Mouse (Mus musculus): ENCODE results near the gene Ebp. TPM values are rescaled to one million over a fixed set of nuclear protein-coding genes. Genes with fewer than 3 reads are reported as not detected.

Gene Ebp
- polyA plus RNA-seq, 1 experiment from 2014 or later = 37.6 TPM

DNA sequence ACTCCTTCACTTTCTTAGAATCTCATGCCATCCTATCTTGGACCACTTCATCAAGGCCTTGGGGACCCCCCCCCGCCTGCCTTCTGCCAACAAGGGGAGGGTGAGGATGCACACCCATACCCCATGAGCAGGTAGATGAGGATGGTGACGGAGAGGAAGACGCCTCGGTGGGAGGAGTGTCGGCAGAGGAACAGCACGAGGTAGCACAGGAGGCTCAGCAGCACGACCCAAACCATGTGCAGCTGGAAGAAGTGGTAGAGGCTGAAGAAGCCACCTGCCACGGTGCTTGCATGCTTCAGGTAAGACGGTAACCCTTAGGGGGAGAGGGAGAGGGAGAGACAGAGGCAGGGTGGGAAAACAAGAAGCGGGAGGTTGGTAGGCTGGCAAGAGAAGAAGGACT lies 10.8 kb upstream of the Ebp start:
- Histone ChIP-seq H3K9me3 (ENCODE audit: control insufficient read depth, low read length) (no peaks in the 10 kb centered on the region), H3K36me3 (ENCODE audit: control insufficient read depth, insufficient read depth, low read length) (no peaks in the 10 kb centered on the region), H3K4me1 (ENCODE audit: control insufficient read depth, insufficient read depth, low read length) (no peaks in the 10 kb centered on the region), H3K4me2 (replicated peaks; ENCODE audit: low read depth, low read length) (no peak overlapping the region), H3K4me3 (ENCODE audit: low read length) (no peak overlapping the region), H3K9ac (ENCODE audit: low read depth, low read length) (no peak overlapping the region), H3K27ac (ENCODE audit: low read depth, low read length) (no peak overlapping the region), H3K27me3 (ENCODE audit: control insufficient read depth, insufficient read depth, low read length) (no peaks in the 10 kb centered on the region)
- 86% methylated on average over 10 of the region's 10 CpGs for WGBS
- no peak for ATAC-seq (ENCODE audit: low FRiP score, low TSS enrichment)

DNA sequence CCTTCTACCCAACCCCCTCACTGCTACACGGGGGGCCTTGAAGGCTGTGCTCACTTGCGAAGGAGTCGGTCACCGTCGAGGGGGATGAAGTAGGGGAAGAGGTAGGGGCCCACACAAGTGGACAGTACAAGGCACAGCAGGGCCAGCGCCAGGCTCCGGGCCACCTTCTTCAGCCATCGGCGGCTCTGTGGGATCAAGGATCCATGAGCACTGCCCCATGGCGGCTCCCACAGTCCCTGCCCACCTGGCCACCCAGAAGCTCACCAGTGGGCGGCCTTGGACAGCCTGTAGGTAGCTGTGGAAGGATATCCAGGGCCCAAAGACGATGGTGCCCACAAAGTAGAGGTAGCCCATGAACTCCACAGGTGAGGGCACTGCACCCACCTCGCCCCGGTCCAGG lies 9.8 kb upstream of the Ebp start:
- H3K9ac ChIP-seq (ENCODE audit: low read depth, low read length) = no peak overlapping the region
- no peaks in the 10 kb centered on the region for H3K36me3 ChIP-seq (ENCODE audit: control insufficient read depth, insufficient read depth, low read length)
- ATAC-seq (ENCODE audit: low FRiP score, low TSS enrichment) = no peak
- 85% methylated on average over 14 of the region's 14 CpGs for WGBS
- no peak overlapping the region for H3K4me2 ChIP-seq (replicated peaks; ENCODE audit: low read depth, low read length)
- no peak overlapping the region for H3K4me3 ChIP-seq (ENCODE audit: low read length)
- H3K27me3 ChIP-seq (ENCODE audit: control insufficient read depth, insufficient read depth, low read length) = no peaks in the 10 kb centered on the region
- H3K27ac ChIP-seq (ENCODE audit: low read depth, low read length) = no peak overlapping the region
- H3K9me3 ChIP-seq (ENCODE audit: control insufficient read depth, low read length) = no peaks in the 10 kb centered on the region
- H3K4me1 ChIP-seq (ENCODE audit: control insufficient read depth, insufficient read depth, low read length) = no peaks in the 10 kb centered on the region

DNA sequence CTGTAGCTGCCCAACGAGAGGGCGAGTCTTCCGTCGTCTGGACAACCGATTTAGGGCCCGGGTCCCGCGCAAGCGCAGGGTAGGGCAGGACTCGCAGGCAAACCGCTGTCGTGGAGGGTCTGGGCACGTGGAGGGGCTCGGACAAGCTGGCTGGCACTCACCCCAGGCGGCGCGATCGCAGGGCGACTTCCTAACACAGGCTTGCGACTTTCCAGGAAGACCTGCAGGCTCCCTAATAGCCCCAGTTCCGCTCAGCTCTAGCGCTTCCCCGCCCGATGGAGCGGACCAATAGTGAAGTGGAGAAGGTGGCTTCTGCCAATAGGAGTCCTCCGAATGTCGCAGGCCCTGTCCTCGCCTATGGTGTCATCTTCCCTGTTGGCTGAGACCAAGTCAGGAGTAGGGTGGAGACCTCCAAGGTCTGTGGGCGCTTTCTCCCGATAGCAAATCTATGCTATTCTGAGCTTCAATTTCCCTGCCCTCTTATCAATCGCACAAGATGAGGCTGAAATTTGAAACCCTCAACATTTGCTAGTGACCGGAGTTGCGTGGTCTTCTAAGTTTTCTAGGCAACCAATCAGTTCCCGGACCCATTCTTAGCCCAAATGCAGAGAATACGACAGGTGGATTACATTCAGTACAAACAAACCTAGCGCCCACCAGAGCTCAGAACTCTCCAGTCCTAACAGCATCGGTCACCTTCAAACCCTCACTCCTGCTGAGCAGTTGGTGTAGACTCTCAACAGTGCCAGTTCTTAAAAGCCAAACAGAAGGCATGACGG lies 483 bp downstream of the Ebp start:
- no peaks in the 10 kb centered on the region for H3K36me3 ChIP-seq (ENCODE audit: control insufficient read depth, insufficient read depth, low read length)
- peak overlapping the region; percentile 47 for H3K4me2 ChIP-seq (replicated peaks; ENCODE audit: low read depth, low read length)
- no peaks in the 10 kb centered on the region for H3K9me3 ChIP-seq (ENCODE audit: control insufficient read depth, low read length)
- H3K27me3 ChIP-seq (ENCODE audit: control insufficient read depth, insufficient read depth, low read length) = no peaks in the 10 kb centered on the region
- 0 out of 2 replicates have a peak overlapping the region, but pooled peaks have one; percentile 20 for H3K27ac ChIP-seq (ENCODE audit: low read depth, low read length)
- 23% methylated on average over 38 of the region's 38 CpGs for WGBS
- peak; percentile 97 for ATAC-seq (ENCODE audit: low FRiP score, low TSS enrichment)
- peak overlapping the region; percentile 51 for H3K4me3 ChIP-seq (ENCODE audit: low read length)
- peak overlapping the region; percentile 60; the same call in 1 of the 2 replicates for H3K9ac ChIP-seq (ENCODE audit: low read depth, low read length)
- no peaks in the 10 kb centered on the region for H3K4me1 ChIP-seq (ENCODE audit: control insufficient read depth, insufficient read depth, low read length)

DNA sequence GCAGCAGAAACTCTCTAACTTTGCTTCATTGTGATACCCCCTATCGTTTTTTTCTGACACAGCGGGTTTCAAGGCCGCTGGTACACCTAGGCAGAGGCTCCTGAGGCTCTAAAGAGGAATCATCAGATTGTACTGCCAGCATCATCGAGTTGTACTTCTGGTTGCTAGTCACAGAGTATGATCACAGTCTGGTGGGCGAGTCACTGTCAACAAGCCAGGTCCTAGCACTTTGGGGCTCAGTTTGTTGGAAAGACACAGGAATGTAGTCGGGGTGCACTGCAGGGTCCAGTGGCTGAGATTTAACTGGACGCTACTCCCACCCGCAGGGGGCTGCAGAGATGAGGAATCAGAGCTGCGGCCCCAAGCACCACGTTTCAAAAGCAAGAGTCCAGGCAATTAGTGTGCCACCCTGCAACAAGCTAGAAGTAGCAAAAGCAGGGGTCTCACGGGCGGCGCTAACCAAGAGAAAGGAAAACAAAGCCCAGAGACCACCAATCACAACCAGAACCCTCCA lies 1.1 kb downstream of the Ebp start:
- Histone ChIP-seq H3K9ac (ENCODE audit: low read depth, low read length) (peak overlapping the region; percentile 60; the same call in 1 of the 2 replicates), H3K4me1 (ENCODE audit: control insufficient read depth, insufficient read depth, low read length) (no peaks in the 10 kb centered on the region), H3K36me3 (ENCODE audit: control insufficient read depth, insufficient read depth, low read length) (no peaks in the 10 kb centered on the region), H3K4me2 (replicated peaks; ENCODE audit: low read depth, low read length) (peak overlapping the region; percentile 47), H3K27me3 (ENCODE audit: control insufficient read depth, insufficient read depth, low read length) (no peaks in the 10 kb centered on the region), H3K4me3 (ENCODE audit: low read length) (peak overlapping the region; percentile 51), H3K27ac (ENCODE audit: low read depth, low read length) (0 out of 2 replicates have a peak overlapping the region, but pooled peaks have one; percentile 20), H3K9me3 (ENCODE audit: control insufficient read depth, low read length) (no peaks in the 10 kb centered on the region)
- ATAC-seq (ENCODE audit: low FRiP score, low TSS enrichment) = peak; percentile 63
- 25% methylated on average over 13 of the region's 13 CpGs for WGBS

DNA sequence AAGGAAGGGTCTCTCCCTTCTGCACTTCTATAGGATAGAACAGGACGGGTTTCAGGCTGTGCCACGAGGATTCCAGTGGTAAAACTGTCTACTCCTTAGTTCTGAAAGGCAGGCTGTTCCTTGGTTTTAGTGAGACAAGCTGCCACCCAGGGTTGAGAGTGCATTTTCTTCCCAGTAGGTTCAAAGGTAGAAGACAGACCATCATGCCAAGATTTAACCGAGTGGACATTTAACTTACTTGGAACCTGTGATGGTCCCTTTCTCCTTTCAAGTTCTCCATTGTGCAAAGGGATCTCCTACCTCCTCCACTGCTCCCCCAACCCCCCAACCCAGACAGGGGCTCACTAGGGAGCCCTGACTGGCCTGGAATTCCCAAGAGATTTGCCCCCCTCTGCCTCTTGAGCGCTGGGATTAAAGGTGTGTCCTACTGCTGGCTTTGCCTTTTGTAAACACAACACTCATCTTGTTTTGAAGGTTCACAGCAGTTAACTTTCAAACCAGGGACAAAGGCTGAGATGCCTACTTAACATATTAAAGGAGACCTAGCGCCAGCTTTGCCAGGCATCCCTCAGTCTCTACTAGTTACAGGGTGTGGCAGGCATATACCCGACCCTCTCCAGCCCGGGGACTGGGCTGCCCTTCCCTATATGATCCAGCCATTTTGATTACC lies 10.3 kb downstream of the Ebp start:
- H3K36me3 ChIP-seq (ENCODE audit: control insufficient read depth, insufficient read depth, low read length) = no peaks in the 10 kb centered on the region
- no peaks in the 10 kb centered on the region for H3K4me1 ChIP-seq (ENCODE audit: control insufficient read depth, insufficient read depth, low read length)
- no peak for ATAC-seq (ENCODE audit: low FRiP score, low TSS enrichment)
- H3K27ac ChIP-seq (ENCODE audit: low read depth, low read length) = no peak overlapping the region
- no peaks in the 10 kb centered on the region for H3K9me3 ChIP-seq (ENCODE audit: control insufficient read depth, low read length)
- H3K9ac ChIP-seq (ENCODE audit: low read depth, low read length) = no peak overlapping the region
- H3K4me3 ChIP-seq (ENCODE audit: low read length) = no peak overlapping the region
- 15% methylated on average over 7 of the region's 7 CpGs for WGBS
- no peaks in the 10 kb centered on the region for H3K27me3 ChIP-seq (ENCODE audit: control insufficient read depth, insufficient read depth, low read length)
- no peak overlapping the region for H3K4me2 ChIP-seq (replicated peaks; ENCODE audit: low read depth, low read length)

DNA sequence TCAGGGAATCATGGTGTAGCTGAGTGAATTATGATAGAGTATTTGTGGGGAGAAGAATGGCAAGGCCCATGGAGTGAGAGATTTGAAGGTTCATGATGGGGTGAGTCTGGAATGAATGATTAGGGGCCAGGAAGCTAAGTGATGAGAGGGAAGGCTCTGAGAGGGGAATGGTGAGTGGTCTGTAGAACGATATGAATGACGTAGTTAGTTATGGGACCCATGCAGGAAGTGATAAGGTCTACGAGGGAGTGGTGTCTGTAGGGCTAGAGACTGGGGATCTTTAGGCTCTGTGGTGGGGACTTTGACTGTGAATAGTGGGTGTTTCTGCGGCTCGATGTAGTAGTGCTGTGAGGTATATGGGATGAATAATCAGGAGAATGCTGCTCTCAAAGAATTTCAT lies 13.7 kb downstream of the Ebp start:
- H3K9ac ChIP-seq (ENCODE audit: low read depth, low read length) = no peak overlapping the region
- H3K4me3 ChIP-seq (ENCODE audit: low read length) = no peak overlapping the region
- H3K4me2 ChIP-seq (replicated peaks; ENCODE audit: low read depth, low read length) = no peak overlapping the region
- no peaks in the 10 kb centered on the region for H3K27me3 ChIP-seq (ENCODE audit: control insufficient read depth, insufficient read depth, low read length)
- no peaks in the 10 kb centered on the region for H3K4me1 ChIP-seq (ENCODE audit: control insufficient read depth, insufficient read depth, low read length)
- H3K9me3 ChIP-seq (ENCODE audit: control insufficient read depth, low read length) = no peaks in the 10 kb centered on the region
- H3K36me3 ChIP-seq (ENCODE audit: control insufficient read depth, insufficient read depth, low read length) = no peaks in the 10 kb centered on the region
- WGBS = 92% methylated on average over 5 of the region's 5 CpGs
- no peak overlapping the region for H3K27ac ChIP-seq (ENCODE audit: low read depth, low read length)
- ATAC-seq (ENCODE audit: low FRiP score, low TSS enrichment) = no peak

DNA sequence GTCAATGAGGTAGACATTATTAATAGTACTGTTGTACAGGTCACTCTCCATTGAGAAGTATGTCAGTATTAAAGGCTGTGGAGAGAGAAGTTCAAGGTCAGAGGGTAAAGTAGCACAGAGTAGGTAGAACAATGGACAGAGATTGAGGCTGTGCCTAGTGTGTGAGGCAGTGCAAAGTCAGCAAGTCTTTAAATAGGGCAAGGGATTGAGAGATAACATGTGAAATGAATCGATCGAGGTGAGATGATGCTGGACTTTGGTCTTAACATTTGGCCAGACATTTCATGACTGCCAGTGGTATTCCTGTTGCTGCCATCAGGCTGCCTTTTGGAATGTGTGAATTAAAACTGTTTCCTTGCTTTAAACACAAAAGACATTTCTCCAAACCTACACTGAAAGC lies 14.4 kb downstream of the Ebp start:
- no peak overlapping the region for H3K9ac ChIP-seq (ENCODE audit: low read depth, low read length)

DNA sequence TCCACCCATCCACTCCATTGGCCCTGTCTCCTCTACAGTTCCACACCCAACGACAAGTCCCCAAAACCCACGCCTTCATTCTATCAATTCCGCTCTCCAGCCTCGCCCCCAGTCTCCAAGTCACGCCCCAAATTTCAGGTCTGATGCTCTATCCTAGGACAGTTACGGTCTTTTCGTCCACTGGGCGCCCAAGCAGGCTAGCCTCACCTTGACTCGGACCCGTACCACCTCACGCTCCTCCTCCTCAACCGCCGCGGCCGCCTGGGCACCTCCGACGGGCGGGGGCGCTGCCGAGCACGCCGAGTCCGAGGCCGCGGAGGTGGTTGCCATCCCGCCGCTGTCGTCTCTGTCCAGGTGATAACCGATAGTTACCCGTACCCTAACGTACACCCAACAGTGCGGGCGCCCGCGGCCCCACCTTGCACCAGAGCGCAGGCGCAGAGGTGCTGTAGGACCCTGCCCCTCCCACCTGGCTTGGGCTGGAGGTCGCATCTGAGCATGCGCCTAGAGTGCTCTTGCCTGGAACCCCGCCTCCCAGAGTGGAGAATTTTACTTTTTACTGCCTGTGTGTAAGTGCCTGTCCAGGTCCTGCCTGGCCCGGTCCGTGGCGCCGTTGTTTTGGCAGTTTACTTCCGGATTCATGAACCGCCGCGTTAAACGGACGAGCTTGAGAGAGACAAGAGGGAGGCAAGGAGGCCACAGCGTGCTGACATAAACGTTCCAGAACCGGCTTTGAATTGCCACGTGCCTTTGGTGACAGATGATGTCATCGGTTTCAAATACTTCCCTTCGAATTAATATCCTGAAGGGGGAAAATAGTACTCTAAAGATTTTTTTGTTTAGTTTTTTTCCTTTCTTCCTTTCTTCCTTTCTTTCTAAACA lies 17.6 kb downstream of the Ebp start, which contains the start of gene Tbc1d25:
Tbc1d25 (minus strand) TSS at position 678 of the 882 bp plus-strand sequence.
- Histone ChIP-seq H3K27ac (ENCODE audit: low read depth, low read length) (no peak within 1 kb of the TSS), H3K4me2 (replicated peaks; ENCODE audit: low read depth, low read length) (peak within 1 kb of the TSS; percentile 43), H3K9me3 (ENCODE audit: control insufficient read depth, low read length) (no peaks in the 10 kb centered on the region), H3K4me3 (ENCODE audit: low read length) (peak within 1 kb of the TSS; percentile 62), H3K27me3 (ENCODE audit: control insufficient read depth, insufficient read depth, low read length) (no peaks in the 10 kb centered on the region), H3K9ac (ENCODE audit: low read depth, low read length) (peak within 1 kb of the TSS; percentile 56), H3K36me3 (ENCODE audit: control insufficient read depth, insufficient read depth, low read length) (0 out of 2 replicates have a peak, but pooled peaks cover 4% of the 10 kb centered on the region), H3K4me1 (ENCODE audit: control insufficient read depth, insufficient read depth, low read length) (no peaks in the 10 kb centered on the region)
- WGBS = 20% methylated on average over 56 of the region's 56 CpGs
- peak; percentile 96 for ATAC-seq (ENCODE audit: low FRiP score, low TSS enrichment)

More for the DNA sequence above, 14.4 kb downstream of the Ebp start:
- Histone ChIP-seq H3K9me3 (ENCODE audit: control insufficient read depth, low read length) (no peaks in the 10 kb centered on the region), H3K4me1 (ENCODE audit: control insufficient read depth, insufficient read depth, low read length) (no peaks in the 10 kb centered on the region), H3K4me3 (ENCODE audit: low read length) (no peak overlapping the region), H3K36me3 (ENCODE audit: control insufficient read depth, insufficient read depth, low read length) (no peaks in the 10 kb centered on the region), H3K4me2 (replicated peaks; ENCODE audit: low read depth, low read length) (no peak overlapping the region), H3K27me3 (ENCODE audit: control insufficient read depth, insufficient read depth, low read length) (no peaks in the 10 kb centered on the region), H3K27ac (ENCODE audit: low read depth, low read length) (no peak overlapping the region)
- 95% methylated on average over 2 of the region's 2 CpGs for WGBS
- ATAC-seq (ENCODE audit: low FRiP score, low TSS enrichment) = no peak

Data from kidney, embryonic 14.5 days (tissue).